Mouse (Mus musculus) right cerebral cortex, postnatal 4 days (tissue): ENCODE data around the gene Lrrc39.

Source experiments
- DNase-seq: peaks from one replicate; pipeline ENCODE4 v3.0.0-alpha.2; 2022

The Lrrc39 gene

GRCm38 (mm10) chr3:116614295-116614892 is 51.6 kb downstream of the Lrrc39 start, which contains the start of gene Trmt13:
Trmt13 (minus strand) TSS chr3:116614587.
- no peak for DNase-seq

GRCm38 (mm10) chr3:116615318-116616068 is 52.7 kb downstream of the Lrrc39 start:
- no peak for DNase-seq

GRCm38 (mm10) chr3:116618855-116619254 is 56.1 kb downstream of the Lrrc39 start:
- DNase-seq: no peak

- DNase-seq: no peak
These were observed 58.0 kb downstream of the Lrrc39 start for GRCm38 (mm10) chr3:116620636-116621370.

- DNase-seq: no peak
These were observed 59.9 kb downstream of the Lrrc39 start for GRCm38 (mm10) chr3:116622641-116623040.

GRCm38 (mm10) chr3:116631459-116631858 is 68.7 kb downstream of the Lrrc39 start:
- no peak for DNase-seq
